Mouse (Mus musculus) lung, postnatal 36 days (tissue): ENCODE results near the gene Inf2.
A peak's percentile ranks its signal among the peaks of the same experiment; 100 is the strongest.

Source experiments
- DNase-seq: peaks from one replicate; pipeline ENCODE4 v3.0.0; 2022; ENCODE audit warnings: mixed read lengths

The Inf2 gene

GRCm38 (mm10) chr12:112596891-112597500, 8.4 kb downstream of the Inf2 start:
- DNase-seq = no peak

GRCm38 (mm10) chr12:112597618-112598017, 9.0 kb downstream of the Inf2 start:
- no peak for DNase-seq

GRCm38 (mm10) chr12:112599198-112599597, 10.6 kb downstream of the Inf2 start:
- DNase-seq = no peak

- no peak for DNase-seq
Measured at GRCm38 (mm10) chr12:112599942-112600611, 11.5 kb downstream of the Inf2 start.

GRCm38 (mm10) chr12:112604022-112604421, 15.4 kb downstream of the Inf2 start:
- DNase-seq = peak; percentile 76

- DNase-seq = peak; percentile 68
Measured at GRCm38 (mm10) chr12:112604709-112605649, 16.4 kb downstream of the Inf2 start.

GRCm38 (mm10) chr12:112605766-112606165, 17.2 kb downstream of the Inf2 start:
- peak; percentile 80 for DNase-seq

GRCm38 (mm10) chr12:112606998-112607397, 18.4 kb downstream of the Inf2 start:
- no peak for DNase-seq

- DNase-seq = no peak
Measured at GRCm38 (mm10) chr12:112609031-112609430, 20.4 kb downstream of the Inf2 start.

GRCm38 (mm10) chr12:112616668-112617067, 28.1 kb downstream of the Inf2 start:
- no peak for DNase-seq

- peak; percentile 58 for DNase-seq
Measured at GRCm38 (mm10) chr12:112617184-112617583, 28.6 kb downstream of the Inf2 start.

GRCm38 (mm10) chr12:112617898-112618380, 29.4 kb downstream of the Inf2 start:
- peak; percentile 87 for DNase-seq

- no peak for DNase-seq
Measured at GRCm38 (mm10) chr12:112618981-112619685, 30.5 kb downstream of the Inf2 start.

GRCm38 (mm10) chr12:112619686-112620353, 31.2 kb downstream of the Inf2 start, which contains the start of gene Adssl1:
Gene Adssl1 (plus strand): TSS chr12:112620045.
- DNase-seq = peak; percentile 68

GRCm38 (mm10) chr12:112620354-112621061, 31.9 kb downstream of the Inf2 start:
- DNase-seq = no peak

GRCm38 (mm10) chr12:112621900-112622299, 33.3 kb downstream of the Inf2 start:
- no peak for DNase-seq

- peak; percentile 70 for DNase-seq
Measured at GRCm38 (mm10) chr12:112623742-112624141, 35.2 kb downstream of the Inf2 start.

GRCm38 (mm10) chr12:112625700-112626099, 37.1 kb downstream of the Inf2 start:
- no peak for DNase-seq

GRCm38 (mm10) chr12:112626455-112626854, 37.9 kb downstream of the Inf2 start:
- DNase-seq = no peak

GRCm38 (mm10) chr12:112627097-112627881, 38.7 kb downstream of the Inf2 start:
- DNase-seq = no peak
